Mouse (Mus musculus) spleen, postnatal 36 days (tissue): ENCODE measurements around the gene Tnfsf10.
A peak's percentile ranks its signal among the peaks of the same experiment; 100 is the strongest.

Source experiments
- DNase-seq, 2 experiments: peaks; one replicate each; pipeline ENCODE4 v3.0.0; 2022; ENCODE audit warnings: low spot score in 2 of 2, mixed read lengths in 1 of 2

Tnfsf10 gene

GRCm38 (mm10) chr3:27302339-27303022 lies 14.3 kb upstream of the Tnfsf10 start:
- no peak for DNase-seq

DNA sequence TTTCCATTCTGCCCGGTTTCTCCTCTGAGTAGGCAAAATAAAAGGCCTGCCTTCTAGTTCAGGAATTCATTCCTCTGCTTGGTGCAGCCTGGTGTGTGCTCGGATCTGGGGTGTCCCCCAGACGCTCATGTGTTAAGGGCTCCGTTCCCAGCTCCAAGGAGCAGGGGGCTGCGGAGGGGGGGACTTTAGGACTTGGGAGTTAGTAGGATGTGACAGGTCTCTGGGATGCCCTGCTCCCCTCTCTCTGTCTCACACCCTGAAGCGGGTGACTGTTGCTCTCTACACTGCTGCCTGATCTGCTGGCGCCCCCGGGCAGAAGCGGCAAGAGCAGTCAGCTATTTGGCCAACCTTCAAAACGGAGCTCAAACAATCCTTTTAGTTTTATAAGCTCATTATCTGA lies 10.0 kb upstream of the Tnfsf10 start:
- no peak for DNase-seq

- DNase-seq, result no peak
These were observed 5.9 kb upstream of the Tnfsf10 start for GRCm38 (mm10) chr3:27310973-27311372.

- no peak for DNase-seq
These were observed 5.4 kb upstream of the Tnfsf10 start for GRCm38 (mm10) chr3:27311475-27311874.

- no peak for DNase-seq
These were observed 2.2 kb upstream of the Tnfsf10 start for GRCm38 (mm10) chr3:27314506-27315164.

- no peak for DNase-seq
These were observed 628 bp downstream of the Tnfsf10 start for GRCm38 (mm10) chr3:27317288-27318024.

DNA sequence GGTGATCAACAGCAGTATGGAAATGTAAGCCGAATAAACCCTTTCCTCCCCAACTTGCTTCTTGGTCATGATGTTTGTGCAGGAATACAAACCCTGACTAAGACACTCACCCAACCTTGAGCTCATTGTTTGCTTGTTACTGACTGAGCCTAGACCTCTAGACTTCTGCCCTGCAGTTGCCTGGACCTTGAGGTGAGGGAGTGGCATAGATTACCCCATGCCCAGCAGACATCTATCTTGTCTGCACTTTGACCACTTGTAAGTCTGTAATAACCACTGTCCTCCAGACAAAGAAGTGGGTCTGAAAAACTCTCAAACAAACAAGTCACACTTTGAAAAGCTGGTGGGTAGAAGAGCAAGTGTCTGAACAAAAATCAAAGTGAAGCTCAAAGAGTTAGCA lies 2.8 kb downstream of the Tnfsf10 start:
- DNase-seq, result no peak

GRCm38 (mm10) chr3:27320613-27321495 lies 4.0 kb downstream of the Tnfsf10 start:
- no peak for DNase-seq

DNA sequence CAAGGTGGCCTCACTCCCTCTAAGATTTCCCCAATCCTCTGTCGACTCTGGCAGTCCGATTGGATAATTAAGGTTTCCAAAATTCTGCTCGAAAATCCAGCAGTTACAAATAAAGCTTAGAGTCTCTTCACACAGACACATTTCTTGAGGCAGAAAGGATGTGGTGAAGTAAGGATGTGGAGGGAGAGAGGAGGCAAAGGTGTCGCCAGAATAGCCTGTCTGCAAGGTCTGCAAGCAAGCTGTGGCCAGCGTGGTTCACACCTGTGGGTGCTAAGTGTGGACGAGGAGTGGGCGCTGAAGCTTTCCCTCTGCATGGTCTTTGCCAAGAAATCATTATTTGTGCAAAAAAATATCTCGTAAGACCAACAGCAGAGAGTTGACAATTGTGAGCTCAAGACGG lies 5.8 kb downstream of the Tnfsf10 start:
- DNase-seq, result no peak

DNA sequence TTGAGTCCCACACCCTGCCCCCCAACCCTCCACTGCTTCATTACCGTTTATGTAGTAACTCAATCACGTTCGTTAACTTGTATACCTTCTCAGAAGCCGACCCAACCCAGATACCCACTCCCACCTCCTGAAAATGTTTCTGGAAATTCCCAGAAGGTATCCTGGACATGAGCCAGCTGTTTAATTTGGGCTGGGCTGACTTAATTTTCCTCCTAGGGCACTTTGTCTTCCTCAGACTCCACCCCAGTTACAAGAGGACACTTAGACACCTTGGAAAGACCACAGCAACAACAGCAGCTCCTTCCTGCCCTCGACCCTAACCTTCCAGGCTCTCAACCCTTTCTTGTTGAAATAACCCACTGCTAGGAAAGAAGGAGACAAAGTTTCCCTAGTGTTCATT lies 6.7 kb downstream of the Tnfsf10 start:
- DNase-seq, result no peak

- DNase-seq, result no peak
These were observed 9.9 kb downstream of the Tnfsf10 start for GRCm38 (mm10) chr3:27326633-27327191.

- DNase-seq, result no peak
These were observed 13.9 kb downstream of the Tnfsf10 start for GRCm38 (mm10) chr3:27330706-27331105.

DNA sequence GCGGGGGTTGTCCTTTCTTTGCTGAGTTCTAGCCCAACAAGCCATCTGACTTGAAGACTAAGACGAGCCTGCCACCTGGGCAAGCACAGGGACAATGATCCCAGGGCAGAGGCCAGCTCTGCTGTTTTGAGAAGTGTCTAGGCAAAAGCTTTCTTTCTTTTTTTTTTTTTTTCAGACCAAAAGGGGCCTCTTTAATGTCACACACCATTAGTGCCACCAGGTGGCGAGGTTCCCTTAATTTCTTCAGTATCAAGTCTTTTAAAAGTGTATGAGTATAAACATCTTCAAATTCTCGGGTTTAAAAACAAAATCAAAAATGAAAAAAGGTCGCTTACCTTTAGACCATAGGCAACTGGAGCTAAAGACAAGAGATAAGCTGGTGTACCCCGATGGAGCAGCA lies 21.6 kb downstream of the Tnfsf10 start:
- no peak for DNase-seq

DNA sequence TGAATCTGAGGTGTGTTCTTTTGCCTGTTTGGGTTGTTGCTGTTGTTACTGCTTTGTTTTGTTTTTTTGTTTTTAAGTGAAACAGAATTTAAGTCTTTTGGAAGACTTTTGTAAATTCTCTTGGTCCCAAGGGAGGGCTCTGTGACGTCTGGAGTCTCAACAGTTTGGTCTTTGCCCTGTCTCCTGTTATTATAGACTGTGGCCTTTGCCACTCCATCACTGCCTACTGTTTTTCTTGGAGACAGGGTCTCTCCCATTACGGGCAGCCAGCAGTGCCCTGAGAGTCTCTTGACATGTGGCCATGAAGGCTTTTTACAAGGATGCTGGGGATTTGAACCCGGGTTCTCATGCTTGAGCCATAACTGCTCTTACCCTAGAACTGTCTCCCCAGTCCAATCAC lies 22.1 kb downstream of the Tnfsf10 start:
- no peak for DNase-seq

DNA sequence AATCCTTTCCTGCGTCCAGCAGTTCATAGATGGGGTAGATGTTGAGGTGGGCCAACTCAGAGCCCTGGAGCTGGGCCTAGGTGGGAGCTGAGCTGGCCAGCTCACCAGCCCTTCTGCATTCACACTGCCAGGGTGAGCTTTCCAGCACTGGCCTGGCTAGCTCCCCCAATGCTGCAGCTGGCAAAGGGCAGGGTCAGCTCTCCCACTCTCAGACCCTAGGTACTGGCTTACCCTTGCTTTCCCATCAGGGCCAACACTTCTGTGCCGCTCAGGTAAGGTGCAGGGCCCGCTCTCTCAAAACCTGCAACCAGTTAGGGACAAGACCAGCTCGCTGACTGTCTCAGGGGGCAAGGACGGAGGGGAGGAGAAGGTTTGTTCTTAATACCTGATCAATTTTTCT lies 23.9 kb downstream of the Tnfsf10 start:
- DNase-seq, result no peak

- no peak for DNase-seq
These were observed 25.6 kb downstream of the Tnfsf10 start for GRCm38 (mm10) chr3:27342462-27342861.

- DNase-seq, result peak; percentile 34 to 47
These were observed 28.7 kb downstream of the Tnfsf10 start for GRCm38 (mm10) chr3:27345526-27345925.

GRCm38 (mm10) chr3:27348462-27348861 lies 31.6 kb downstream of the Tnfsf10 start:
- no peak for DNase-seq

DNA sequence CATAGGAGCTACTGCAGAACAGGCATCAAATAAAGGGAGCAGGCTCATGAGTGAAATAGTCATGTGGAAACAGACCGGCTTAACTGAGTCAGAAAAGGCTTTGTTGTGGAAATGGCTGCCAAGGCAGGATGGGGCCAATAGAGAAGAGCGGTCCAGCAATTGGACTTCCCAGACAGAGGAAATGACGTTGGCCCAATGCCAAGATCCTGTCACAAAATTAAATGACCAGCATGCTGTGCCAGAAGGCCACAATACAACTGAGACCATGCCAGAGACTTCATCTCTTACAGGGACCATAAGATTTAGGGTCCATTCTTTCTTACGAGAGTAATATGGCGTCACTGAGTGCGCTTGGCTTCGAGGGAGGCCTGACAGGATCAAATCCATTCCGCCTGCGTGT lies 34.3 kb downstream of the Tnfsf10 start:
- DNase-seq, result no peak

GRCm38 (mm10) chr3:27359100-27359720 lies 42.4 kb downstream of the Tnfsf10 start:
- DNase-seq, result no peak

DNA sequence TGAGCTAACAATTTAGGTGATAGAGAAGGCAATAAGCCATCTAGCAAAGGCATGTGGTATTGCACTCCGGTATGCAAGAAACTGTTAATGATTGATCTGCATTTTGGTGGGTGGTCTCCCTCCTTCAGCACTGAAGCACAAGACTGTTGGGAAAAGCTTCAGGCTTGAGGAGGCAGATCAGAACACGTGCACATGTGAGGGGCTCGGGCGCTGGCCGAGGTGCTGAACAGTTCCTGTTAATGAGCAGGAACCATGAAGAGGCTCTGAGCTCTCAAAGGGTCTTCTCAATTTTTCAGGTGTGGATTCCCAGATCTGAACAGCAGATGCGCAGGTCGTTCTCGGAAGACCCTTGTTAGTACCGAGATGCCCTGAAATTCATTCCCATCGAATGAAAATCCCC lies 53.3 kb downstream of the Tnfsf10 start:
- DNase-seq, result no peak
